Mouse (Mus musculus) heart, postnatal 4 days (tissue): Measurements from ENCODE around the gene Tet2. TPM values are rescaled to one million over a fixed set of nuclear protein-coding genes. Genes with fewer than 3 reads are reported as not detected.

ENCODE experiments used
- DNase-seq: peaks from one replicate; pipeline ENCODE4 v3.0.0; 2021
- total RNA-seq, 2 experiments: library from RNA; stranded (reverse); gene quantifications; 2 replicates each; pipeline ENCODE4 v1.2.3; 2021

Tet2 gene
- total RNA-seq, 2 experiments from 2014 or later = 41.7 to 48.3 TPM

GRCm38 (mm10) chr3:133517406-133517805 is 27.5 kb downstream of the Tet2 start:
- peak; percentile 10 for DNase-seq

- peak; percentile 92 for DNase-seq
Measured at GRCm38 (mm10) chr3:133516137-133516536, 28.8 kb downstream of the Tet2 start.

DNA sequence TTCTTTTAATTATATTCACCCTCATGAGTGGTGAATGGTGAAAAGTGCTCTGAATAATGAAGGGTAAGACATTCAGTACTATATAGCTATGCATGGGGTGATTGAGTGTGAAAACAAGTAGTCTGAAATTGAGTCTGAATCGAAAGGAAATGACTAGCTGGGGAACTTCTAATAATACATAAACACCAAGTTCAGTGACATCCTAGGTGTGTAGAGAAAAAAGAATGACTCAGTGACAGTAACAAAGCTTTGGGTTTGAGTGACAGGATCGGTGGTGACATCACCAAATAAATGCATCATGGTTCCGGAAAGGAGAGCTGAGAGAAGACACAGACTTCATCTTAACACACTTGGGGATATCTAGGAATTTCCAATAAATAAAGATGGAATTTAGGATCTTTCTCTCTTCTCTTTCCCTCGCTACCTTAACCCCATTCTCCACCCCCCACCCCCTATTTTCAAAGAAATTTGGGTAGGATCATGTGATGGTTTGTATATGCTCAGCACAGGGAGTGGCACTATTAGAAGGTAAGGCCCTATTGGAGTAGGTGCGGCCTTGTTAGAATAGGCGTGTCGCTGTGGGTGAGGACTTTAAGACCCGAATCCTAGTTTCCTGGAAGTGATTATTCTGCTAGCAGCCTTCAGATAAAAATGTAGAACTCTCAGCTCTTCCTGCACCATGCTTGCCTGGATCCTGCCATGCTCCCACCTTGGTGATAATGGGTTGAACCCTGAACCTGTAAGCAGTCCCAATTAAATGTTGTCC is 29.6 kb downstream of the Tet2 start:
- DNase-seq = no peak

DNA sequence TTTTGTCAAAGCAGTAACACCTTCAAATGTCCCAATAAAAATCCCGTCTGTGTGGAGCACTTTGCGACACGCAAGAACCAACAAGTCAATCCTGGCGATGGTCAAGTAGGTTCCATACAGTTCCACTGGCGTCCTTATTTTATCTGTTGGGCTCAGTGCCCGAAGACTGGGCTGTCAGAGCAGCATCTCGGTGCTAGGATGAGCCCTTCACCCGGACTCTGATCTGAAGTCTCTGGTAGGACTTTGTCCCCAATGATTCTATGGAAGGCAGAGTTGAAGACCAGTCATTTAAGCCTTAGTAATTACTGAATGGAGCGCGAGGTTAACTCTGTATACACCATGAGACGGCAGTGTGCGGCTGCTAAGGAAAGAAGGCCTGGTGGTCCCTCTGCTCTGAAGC is 30.6 kb downstream of the Tet2 start:
- DNase-seq = no peak

GRCm38 (mm10) chr3:133513475-133513874 is 31.5 kb downstream of the Tet2 start:
- no peak for DNase-seq

DNA sequence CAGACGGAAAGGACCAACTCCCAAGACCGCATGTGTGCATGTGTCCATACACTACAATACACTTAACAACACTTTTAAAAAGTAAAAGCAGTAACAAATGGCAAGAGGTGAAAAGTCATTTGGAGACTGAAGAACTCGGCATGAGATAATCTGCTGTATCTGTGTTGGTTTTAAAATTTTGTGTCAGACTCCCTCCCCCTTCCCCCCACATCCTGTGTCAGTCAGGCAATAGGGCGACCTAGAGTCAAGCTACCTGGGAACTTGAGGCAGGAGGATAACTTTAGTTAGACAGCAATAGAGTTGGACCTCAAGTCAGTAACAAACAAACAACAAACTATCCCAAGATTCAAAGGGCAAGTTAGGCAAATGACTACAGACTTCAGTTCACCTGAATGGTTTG is 34.6 kb downstream of the Tet2 start:
- DNase-seq = no peak

DNA sequence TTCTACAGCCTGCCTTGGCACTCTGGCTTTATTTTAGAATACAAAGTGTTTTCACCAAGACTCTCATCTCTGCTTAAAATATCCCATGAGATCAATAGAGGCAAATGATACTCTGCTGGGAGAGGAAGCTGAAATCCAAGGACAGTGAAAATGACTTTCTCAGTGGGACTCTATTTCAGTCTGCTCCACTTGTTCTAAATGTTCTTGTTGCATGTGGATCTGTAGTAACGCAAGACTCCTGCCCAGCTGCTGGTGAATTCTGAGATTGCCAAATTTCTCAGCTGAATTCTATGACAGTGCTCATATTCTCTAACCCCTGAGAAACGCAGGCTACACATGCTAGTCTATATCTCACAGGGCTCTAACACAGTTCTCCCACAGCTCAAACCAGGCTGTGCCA is 35.1 kb downstream of the Tet2 start:
- no peak for DNase-seq

- no peak for DNase-seq
Measured at GRCm38 (mm10) chr3:133508881-133509280, 36.1 kb downstream of the Tet2 start.

- DNase-seq = no peak
Measured at GRCm38 (mm10) chr3:133506289-133506954, 38.5 kb downstream of the Tet2 start.

DNA sequence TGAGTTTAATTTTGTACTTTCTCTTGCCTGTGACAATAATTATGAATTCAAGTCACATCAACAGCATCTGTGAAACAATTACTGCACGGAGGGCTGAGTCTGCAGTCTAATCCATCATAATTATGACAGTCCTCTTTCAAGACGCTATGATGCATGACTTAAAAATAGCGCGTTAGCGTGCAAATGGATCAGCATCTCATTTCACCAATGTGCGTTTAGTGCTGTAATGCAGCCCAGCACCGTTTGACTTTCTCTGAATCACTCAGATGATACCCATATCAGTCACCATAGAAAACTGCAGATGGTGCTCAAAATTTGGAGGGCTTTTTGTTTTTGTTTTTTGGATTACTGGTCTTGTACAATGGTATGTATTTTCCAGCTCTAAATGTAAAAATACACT is 48.0 kb downstream of the Tet2 start:
- no peak for DNase-seq

GRCm38 (mm10) chr3:133491370-133491769 is 53.6 kb downstream of the Tet2 start:
- no peak for DNase-seq

DNA sequence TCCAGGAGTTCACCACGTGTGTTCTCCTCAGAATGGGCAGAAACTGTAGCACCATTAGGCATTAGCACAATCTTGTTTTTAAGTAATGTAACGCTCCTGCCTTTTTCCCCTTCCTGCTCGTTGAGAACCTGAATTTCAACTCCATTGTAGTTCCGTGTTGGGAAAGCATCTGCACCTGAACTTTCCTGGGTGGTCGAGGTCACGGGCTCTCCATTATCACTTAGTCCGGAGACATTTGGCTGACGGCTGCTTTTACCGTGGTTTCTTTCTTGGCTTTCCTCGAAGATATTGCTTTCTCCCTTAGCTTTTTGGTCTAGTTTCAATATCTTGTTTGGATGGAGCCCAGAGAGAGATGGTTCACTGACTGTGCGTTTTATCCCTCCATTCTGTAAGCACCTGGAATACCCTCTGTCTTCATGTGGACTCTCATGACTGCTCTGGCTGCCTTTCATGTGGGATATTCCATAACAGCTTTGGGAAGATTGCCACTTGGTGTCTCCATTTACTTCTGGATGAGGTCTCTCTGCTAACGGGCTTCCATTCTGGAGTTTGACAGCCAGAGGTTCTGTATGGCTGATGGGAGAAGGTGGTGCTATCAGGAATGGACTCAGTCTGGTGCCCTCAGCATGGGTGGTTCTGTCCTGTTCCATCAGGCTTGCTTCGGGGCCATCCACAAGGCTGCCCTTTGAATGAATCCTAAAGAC is 56.8 kb downstream of the Tet2 start:
- DNase-seq = no peak

- no peak for DNase-seq
Measured at GRCm38 (mm10) chr3:133482887-133483286, 62.1 kb downstream of the Tet2 start.

DNA sequence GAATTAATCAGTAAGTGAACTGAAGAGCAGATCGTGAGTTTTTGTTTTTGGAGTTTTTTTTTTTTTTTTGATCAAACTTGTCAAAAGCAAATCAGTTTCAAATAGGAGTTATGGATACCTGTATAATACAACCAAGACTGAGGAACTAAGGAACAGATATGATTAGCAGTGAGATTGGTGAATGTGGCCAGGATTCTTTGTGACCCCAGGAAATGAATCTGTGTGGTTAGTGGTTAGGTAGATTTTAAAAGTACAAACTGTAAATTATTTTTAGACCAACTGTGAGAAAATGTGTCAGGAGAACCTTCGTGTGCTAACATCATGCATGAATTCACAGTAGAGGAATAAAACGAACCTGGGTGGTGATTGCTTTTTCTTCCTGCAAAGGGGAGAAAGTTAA is 66.0 kb downstream of the Tet2 start:
- no peak for DNase-seq

- no peak for DNase-seq
Measured at GRCm38 (mm10) chr3:133473781-133474180, 71.2 kb downstream of the Tet2 start.

- DNase-seq = no peak
Measured at GRCm38 (mm10) chr3:133471101-133471500, 73.8 kb downstream of the Tet2 start.

DNA sequence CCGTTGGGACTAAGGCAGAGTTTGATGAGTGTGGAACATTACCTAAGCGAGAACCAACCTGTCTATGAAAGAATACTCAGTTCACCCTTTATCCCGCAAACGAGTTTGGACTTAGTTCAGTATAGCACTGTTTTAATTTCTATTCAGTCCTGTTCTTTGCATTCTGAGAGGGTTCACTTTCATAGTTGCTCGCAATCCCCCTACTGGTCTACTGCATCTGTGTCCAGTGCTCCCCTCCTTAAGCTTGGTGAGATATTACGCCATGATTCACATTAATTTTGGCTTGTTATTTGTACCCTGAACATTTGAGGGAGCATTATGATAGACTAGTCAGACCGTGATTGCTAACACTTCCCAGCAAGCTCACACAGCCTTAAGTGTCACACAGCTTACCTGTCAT is 76.1 kb downstream of the Tet2 start:
- DNase-seq = no peak

- DNase-seq = no peak
Measured at GRCm38 (mm10) chr3:133463233-133463632, 81.7 kb downstream of the Tet2 start.

DNA sequence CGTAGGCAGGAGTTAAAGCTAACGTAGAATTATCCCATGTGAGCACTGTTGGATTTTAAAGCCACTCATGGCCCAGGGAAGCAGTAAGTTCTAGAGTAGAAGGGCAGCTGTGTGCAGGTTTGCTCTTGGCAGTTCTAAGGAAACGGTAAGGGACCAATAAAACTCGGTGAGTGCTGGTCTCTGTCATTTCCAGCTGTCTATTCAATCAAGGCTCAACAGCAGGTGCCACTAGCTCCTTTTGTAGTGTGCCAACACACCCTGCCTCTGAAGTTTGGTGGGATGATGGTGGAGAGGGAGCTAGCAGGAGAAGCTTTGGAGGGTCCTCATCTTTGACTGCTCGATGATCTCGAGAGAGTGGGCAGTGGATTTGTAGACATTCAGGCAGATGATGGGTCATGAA is 82.5 kb downstream of the Tet2 start:
- DNase-seq = no peak

DNA sequence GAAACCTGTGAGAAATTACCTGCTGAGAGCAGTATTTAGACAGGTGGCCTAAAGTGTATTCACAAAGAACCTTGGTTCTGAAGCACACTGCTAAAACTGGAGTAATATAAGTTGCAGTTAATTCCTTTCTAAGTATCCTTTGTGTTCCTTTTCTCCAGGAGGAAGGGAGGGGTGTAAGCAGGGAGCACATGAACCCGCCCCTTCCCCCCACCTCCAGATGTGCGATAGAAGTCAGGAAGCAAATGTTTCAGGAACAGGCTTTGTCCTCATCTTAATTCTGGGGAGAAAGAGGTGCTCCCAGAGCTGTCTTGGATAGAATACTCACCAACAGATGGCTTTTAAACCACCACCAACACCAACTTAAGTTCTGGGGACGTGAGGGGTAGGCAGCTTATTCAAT is 82.9 kb downstream of the Tet2 start:
- no peak for DNase-seq

- DNase-seq = no peak
Measured at GRCm38 (mm10) chr3:133459174-133459573, 85.8 kb downstream of the Tet2 start.

DNA sequence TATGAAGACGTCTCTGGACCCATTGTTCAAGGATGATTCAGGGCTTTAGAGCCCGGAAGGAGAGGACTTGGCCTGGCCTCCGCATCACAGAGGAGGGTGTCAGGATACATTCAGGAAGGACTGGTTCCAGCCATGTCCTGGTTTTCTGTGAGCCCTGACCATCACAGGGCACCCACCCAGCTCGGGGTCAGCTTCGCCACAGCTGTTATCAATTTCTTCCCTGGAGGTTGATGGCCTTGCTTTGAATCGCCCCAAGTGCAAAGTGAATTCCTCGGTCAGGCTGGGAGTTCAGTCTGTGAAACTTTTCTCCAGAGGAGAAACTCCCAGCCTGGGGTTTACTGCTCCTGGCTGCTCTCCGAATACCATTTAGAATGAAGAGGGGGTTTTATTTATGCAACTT is 91.0 kb downstream of the Tet2 start:
- no peak for DNase-seq

DNA sequence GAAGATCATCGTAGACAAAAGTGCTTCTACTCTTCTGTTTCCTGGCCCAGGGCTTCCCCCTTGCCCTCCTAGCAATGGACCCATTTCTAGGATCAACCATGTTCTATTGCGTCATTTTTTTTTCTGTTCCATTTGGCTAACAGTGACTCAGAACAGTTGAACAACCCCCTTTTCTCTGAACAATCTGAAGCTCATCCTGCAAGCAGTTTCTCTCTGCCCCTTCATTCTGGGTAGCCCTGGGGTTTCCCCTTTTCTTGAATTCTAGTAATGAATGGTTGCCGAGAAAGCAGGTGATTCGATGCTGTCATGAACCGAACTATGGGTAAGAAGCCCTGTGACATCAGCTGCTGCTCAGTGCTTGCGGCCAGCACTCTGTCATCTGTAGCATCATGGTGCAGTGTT is 108.0 kb downstream of the Tet2 start:
- no peak for DNase-seq
